Mouse (Mus musculus) lung, postnatal 25 days (tissue): Measurements from ENCODE around the gene Acin1.
"Not testable (repeated sequence)": the region's sequence is repeated elsewhere in the genome, so short reads cannot be mapped to it uniquely, and the experiment has no call there.

Experiments used
- DNase-seq: peaks from one replicate; pipeline ENCODE4 v3.0.0; 2022; ENCODE audit warnings: low spot score

The Acin1 gene

DNA sequence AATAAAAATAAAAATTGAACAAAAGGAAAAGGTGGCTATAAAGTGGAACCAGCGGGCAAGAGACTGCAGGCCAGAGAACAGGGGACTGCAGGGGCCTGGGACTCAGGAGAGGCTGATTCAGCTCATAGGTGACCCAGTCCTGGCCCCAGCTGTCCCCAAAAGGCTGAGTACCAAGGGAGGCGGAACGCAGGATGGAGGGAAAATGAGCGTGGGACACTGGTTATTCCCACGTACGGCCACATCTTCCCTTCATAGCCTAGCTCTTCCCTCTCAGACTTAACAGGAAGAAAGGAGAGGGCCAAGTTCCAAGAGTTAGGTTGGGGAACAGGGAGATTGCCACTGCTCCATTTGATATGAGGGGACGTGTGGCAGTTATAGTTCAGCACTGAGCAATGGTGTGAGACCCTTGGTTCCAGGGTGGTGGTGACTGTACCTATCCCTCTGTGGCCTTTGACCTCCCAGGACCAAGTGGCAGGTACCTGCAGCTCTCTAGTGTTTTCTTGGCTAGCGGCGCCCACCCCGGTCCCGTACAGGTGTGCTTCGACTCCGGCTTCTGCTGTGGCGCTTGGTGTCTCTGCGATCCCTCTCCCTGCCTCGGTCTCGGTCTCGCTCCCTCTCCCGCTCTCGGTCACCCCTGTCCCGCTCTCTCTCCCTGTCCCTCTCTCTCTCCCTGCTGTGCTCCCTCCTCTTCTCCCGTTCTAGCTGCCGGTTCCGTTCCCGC, 44.3 kb downstream of the Acin1 start:
- DNase-seq, result no peak

DNA sequence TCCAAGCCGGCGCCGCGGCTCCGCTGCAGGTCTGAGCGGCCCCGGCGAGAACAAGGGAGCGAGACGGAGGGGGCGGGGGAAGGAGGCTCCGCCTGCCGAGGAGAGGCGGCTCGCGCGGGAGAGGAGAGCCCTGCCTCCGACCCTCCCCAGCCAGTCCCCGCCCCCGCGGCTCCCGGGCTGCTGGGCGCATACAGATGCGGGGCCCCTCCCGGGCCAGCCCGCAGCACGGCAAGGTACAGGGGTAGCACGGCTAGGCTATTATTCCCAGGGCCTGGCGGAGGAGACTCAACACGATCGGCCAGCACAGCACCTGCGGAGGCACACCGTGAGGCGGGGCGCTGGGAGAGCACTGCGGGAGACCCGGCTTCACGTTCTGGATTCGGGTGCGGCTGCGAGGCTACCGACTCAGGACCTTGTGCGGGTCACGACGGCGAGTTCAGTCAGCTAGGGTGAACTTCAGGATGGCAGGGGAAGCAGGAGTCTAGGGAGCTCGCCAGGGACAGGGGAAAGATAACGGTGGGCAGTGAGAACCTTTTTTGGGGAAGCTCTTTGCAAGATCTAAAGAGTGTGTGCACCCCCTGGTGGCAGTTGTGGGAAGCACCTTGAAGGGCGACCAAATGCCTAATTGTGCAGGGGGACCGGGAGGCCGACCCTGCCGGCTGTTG, 45.3 kb downstream of the Acin1 start, which contains the start of gene Cdh24:
TSS of gene Cdh24 (minus strand) at position 60 of the 665 bp plus-strand sequence.
- peak; percentile 91 for DNase-seq

DNA sequence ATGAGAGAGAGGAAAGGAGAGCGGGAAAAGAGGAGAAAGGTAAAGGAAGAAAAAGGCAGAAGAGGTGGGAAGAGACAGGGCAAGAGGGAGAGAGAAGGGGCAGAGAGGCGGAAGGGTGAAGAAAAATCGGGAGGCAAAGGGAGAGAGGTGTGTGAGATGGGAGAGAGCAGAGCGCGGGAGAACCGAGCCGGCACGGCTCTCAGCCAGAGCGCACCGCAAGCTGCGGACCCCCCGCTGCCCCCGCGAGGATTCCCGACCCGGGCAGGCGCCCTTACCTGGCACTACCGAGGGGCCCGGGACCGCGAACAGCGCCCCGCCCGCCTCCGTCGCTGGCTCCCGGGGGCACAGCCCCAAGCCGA, 45.8 kb downstream of the Acin1 start, which contains the start of gene Gm17606:
TSS of gene Gm17606 (plus strand) at position 7 of the 359 bp plus-strand sequence.
- no peak for DNase-seq

DNA sequence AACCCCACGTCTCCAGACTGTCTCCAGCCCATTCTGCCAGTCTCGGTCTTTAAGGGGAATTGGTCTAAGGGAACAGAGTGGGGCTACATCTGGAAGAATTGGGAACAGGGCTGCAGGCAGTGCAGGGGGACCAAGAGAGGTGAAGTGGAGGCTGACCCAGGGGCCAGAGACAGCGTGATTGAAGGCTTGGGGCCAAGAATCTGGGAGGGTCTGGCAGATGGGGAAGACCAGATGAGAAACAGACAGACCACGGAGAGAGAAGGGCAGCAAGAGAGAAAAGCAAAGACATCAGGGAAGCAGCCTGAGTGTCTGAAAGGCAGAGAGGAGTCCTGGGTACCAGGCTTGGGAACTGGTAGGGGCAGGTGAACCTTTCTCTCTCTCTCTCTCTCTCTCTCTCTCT, 46.6 kb downstream of the Acin1 start:
- no peak for DNase-seq

DNA sequence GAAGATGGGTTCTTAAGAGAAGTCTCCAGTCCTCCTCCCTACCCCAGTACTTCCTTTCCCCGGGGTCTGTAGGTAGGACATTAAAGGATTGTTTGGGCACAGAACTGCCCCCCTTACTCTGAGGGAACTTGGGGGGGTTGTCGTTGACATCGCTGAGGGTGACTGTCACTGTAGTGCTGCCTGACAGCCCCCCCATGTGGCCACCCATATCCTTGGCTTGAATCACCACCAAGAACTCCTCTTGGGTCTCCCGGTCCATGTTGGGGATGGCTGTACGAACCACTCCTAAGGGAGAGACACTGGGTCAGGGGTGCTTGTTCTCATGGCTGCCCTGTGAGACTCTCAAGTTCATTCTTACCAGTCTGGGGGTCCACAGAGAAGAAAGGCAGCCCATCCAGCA, 48.5 kb downstream of the Acin1 start:
- DNase-seq, result no peak

DNA sequence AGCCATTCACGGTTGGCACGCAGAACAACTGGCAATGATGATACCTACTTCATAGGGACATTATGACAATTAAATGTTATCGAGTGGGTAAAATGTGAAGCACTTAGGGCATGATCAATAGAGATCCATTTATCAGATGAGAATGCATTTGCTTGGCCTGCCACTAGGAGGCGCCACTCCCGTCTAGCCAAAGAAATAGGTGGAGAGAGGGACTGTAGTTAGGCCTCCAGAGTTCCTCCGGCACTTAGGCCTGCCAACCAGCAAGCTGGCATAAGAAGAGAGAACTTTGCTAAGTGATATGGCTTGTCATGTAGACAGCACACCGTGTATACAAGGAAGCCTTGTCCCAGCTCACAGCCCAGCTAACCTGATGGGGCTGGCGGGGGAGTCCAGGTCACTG, 49.8 kb downstream of the Acin1 start:
- DNase-seq, result peak; percentile 24

DNA sequence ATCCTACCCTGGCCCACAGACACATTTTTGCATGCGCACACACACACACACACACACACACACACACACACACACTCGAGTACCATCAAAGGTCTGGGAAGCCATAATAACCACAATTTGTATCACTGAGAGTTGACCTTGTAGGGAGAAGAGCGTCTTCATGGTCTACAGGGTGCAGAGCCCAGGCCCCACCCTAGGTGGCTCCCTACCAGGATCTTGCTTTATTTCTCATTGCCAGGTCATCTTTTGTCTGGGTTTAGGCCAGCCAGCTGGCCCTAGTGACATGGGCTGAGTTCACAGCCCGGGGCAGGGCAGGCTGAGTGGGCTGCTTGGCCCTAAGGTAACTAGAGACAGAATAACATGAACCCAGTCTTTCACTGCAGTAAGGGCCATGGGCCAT, 52.5 kb downstream of the Acin1 start:
- no peak for DNase-seq

DNA sequence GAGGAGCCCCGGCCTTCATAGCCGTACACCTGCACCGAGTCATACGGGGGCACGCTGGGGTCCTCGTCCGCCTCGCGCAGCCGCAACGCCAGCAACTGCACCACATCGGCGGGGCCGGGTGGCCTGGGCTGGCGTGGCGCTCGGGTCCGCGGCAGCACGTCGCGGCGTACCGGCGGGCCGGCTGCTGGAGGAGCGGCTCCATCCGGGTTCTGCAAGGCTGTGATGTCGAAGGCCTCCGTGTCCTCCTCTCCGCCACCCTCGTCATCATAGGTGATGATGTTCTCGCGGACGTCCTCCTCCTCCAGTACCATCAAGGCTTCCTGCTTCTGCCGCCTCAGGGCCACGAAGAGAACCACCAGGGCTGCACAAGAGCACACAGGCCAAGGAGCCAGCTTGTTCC, 54.5 kb downstream of the Acin1 start:
- no peak for DNase-seq

DNA sequence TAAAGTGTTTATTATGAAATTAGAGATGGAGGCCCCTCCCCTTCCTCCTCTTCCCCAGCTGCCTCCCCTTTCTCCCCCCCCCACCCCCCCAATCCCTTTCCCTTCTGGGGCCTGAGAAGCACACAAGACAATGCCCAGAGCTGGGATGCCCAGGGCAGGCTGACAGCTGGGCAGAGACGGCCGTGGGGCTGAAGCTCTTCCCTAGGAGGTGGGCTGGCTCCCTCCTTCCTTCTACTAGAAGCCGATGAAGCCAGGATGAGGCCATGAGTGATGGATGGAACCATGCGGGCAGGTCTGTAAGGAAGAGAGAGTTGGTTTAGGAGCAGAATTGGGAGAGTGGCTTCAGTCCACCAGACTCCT, 55.5 kb downstream of the Acin1 start:
- DNase-seq, result no peak

DNA sequence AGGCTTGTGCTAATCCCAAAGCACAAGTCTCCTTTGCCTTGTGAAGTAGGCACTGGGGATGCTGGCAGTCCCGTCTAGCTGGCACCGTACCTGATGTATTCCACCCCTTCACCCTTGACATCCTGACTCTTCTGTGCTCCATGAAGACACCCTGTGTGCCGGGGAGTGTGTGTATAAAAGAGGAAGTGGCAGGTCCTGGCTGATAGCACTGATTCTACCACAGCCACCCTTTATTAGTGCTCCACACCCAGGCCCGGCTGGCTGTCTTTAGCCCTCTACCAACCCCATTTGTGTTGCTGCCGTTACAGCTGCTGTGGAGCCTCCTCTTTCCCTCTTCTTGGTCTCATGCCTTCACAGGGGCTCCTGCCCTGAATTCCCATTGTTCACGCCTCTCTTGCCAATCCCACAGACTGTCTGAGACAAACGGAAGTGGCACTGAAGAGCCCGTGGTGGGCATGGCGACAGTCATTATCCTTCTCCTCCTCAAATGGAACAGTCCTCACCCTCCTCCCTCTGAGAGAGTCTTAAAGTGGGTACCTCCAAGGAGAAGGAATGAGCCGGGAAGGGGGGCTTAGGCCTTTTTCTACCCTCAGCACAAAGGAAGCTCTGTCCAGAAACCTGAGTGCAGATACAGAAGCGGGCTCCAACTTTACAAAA, 56.0 kb downstream of the Acin1 start:
- no peak for DNase-seq

DNA sequence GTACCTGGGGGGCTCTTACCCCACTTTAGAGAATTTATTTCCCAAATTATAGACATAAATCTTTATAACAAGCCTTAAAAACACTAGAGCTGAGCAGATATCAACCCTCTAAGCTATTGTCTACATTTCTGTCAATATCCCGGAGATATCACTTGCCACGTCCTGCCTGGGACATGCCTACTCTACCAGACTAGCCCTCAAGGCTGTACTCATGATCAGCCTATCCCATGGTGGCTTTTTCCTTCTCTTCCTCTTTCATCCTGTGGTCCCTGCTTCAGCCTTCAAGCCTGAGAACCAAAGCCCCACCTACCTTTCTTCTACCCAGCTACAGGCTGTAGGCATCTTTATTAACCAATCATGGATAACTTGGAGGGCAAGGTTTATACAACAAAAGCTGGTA, 56.9 kb downstream of the Acin1 start:
- no peak for DNase-seq

DNA sequence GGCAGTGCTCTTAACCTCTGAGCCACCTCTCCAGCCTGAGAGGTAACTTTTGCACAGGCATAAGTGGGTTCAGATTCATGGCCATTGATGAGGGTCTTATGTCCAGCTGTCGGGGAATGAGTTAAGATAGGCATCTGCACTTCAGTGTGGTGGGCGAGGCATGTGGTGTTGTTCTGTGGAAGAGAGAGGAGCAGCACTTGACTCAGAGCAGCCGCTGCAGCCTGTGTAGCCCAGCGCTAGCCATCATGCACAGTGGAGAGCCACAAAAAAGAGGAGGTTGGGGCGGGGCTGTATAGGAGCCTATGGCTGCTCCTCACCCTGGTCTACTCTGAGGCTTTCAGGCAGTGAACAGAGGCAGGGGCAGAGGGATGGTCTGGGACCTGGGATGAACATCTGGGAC, 58.6 kb downstream of the Acin1 start:
- no peak for DNase-seq

DNA sequence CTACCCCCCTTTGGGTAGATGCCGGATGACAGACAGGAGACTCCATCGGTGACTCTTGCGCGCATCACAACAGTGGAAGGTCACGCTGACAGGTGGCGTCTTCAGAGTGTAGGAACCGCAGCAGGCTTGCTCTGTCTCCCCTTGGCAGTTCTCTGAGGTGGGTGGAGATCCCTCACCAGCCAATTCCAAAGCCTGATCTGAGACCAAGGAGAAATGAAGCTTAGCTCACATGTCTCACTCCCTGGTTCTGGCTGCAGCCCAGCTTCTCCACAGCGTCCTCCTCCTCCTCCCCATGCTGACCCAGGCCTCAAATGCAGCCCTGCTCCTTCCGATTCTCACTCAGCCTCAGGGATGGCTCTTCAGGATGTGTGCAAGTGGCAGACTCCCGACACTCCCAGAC, 61.8 kb downstream of the Acin1 start:
- no peak for DNase-seq

DNA sequence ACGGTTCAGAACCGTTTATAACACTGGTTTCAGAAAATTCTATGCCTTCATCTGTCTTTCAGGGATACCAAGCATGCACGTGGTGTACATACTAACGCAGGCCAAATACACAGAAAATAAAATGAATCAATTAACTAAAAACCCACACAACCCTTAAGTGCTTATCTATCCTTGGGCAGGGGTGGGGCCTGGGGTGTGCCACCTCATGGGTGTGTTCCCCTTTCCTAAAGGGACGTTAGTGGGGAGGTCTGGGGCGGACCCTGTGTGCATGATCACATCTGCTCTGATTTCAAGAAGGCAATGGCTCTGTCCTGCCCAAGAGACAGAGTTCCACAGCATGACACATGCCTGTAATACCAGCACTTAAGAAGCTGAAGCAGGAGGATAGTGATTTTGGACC, 63.4 kb downstream of the Acin1 start:
- no peak for DNase-seq

DNA sequence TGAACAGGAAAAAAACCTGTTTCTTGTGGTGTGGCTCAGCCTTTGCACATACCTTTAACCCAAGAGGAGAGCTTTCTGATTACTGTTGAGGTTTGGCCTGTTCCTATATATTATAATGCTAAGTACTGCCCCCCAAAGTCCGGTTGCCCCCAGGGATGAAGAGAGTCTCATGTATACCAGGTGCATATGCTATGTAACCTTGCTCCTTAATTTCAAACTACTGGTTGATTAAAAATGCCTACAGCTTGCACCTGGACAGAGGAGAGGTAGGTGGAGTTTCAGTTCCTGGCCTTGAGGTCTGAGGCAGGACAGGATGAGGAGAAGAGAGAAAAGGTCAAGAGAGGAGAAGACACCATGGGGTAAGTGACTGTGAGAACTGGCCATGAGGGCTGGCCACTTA, 65.6 kb downstream of the Acin1 start, which contains the start of gene Psmb11:
TSS of gene Psmb11 (plus strand) at position 301 of the 400 bp plus-strand sequence.
- no peak for DNase-seq

DNA sequence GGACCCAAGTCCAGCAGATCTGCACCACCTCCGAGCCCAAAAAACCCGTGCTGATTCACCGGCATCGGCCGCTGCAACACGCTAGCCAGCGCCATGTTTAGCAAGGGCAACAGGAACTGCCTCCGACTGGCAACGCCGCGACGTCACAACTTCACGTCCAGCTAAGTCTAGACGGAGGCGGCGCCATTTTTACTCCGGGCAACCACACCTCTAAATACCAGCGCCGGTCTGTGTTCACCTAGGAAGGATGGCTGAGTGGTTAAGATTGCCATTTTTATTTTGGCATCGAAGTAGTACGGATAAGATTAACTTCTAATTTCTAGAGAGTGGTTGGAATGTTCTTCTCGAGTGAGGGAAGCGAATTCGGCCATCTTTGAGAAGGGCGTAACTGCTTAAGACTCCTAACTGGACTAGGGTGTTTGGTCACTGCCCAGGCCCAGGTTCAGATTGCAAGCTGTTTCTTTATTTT, 68.8 kb downstream of the Acin1 start, which contains the start of gene Psmb5:
TSS of gene Psmb5 (minus strand) at position 126 of the 469 bp plus-strand sequence.
- DNase-seq, result peak; percentile 90

DNA sequence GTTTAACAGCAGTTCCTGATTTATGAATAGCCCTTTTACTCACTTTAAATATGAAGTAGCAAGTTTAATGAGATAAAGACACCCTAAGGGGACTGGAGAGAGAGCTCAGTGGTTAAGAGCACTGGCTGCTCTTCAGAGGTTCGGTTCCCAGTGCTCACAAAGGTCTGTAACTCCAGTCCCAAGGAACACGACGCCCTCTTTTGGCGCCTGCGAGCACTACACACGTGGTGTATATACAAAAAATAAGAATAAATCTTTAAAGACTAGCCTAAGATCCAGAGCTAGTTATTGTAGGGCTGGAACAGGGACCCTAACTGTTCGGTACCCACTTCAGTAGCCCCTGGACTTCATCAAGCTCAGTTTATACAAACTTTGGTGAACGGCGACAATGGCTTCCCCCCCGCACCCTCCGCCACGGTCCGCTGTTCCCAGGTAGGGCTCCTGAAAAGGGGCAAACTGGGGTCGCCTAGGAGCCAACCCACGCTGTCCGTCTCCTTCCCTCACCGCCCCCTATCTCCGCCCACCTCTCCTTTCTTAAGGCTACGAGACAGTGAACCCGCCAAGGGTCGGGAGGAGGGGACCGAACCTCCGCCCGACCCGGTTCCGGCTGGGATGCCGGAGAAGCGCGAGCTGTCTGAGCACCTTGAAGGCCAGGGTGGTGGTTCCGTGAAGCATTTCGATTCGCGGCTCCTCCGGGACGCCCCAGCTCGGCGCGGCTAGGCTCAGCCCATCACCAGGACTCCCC, 69.4 kb downstream of the Acin1 start:
- DNase-seq, result no peak

DNA sequence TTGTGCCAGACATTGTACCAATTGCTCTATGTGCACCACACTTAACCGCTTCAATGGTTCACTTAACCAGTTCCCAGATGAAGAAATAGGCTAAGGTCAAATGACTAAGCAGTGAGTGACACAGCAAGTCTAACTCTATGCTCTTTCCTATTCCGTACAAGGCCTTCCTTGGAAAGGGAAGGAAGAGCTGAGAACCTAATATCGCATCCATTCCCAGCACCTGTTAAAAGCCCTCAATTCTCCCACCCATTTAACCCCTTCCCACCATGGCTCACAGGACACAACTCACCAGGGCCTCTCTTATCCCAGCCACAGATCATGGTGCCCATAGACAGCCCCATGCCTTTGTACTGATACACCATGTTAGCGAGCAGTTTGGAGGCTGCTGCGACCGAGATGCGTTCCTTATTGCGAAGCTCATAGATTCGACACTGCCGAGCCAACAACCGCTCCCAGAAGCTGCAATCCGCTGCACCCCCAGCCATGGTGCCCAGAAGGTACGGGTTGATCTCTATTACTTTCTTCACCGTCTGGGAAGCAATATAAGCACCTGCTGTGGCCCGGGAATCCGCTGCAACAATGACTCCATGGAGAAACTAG, 70.4 kb downstream of the Acin1 start:
- DNase-seq, result no peak

DNA sequence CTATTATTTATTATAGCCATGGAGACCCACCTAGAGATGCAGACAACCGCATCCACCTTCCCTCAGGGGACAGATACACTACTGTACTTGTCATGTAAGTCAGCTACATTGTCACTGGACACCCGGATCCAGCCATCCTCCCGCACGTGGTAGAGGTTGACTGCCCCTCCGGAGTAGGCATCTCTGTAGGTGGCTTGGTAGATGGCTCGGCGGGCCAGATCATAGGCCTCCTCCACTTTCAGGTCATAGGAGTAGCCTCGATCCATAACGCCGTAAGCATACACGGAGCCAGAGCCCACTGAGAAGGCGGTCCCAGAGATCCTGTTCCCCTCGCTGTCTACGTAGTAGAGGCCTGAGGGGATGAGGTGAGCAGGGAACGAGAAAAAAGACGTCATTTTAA, 72.6 kb downstream of the Acin1 start:
- not testable (repeated sequence) for DNase-seq

DNA sequence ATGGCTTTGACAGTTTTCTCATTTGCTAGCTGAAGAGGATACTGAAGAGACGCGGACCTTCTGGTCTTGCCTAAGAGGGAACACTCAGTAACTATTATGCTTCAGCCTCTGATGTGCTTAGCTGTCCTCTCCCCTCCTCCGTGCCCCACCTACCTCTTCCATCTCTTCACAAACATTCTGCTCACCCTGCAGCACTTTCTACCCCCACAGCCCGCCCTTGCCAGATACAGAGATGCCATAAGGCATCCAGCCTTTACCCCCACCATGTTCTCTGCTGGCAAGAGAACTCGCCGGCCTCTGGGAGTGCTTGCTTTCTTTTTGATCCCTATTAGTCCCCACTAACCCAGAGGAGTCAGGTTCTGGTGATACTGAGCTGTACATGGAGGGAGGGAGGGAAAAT, 76.1 kb downstream of the Acin1 start:
- no peak for DNase-seq

DNA sequence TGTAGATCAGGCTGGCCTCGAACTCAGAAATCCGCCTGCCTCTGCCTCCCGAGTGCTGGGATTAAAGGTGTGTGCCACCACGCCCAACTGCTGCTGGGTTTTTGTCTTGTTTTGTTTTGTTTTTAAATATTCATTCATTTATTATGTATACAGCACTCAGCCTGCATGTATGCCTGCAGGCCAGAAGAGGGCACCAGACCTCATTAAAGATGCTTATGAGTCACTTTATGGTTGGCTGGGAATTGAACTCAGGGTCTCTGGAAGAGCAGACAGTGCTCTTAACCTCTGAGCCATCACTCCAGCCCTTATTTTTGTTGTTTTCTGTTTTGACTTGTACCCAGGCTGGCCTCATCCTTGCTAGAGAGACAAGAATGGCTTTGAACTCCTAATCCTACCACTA, 76.8 kb downstream of the Acin1 start:
- peak; percentile 30 for DNase-seq

DNA sequence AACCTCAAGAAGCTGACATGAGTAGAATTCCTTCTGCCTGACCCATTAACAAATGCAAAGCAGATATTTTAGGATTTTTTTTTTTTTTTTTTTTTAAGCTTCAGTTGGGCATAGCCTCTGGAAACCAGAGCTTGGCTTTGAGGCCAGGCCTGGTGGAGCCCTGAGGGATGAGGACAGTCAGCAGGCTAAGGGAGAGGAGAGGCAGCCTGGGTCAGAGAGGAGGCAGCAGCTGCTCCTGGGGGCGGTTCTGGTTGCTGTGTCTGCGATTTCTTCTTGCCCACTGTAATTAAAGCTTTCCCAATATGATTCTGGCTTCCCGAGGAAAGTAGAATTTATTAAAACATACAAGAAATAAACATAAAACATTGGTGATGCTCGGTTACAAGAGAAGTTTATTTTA, 77.5 kb downstream of the Acin1 start:
- no peak for DNase-seq
